Mouse (Mus musculus) subcutaneous adipose tissue, adult 2 months (tissue): Measurements from ENCODE around the gene Trpm6. TPM values are rescaled to one million over a fixed set of nuclear protein-coding genes. Genes with fewer than 3 reads are reported as not detected.

ENCODE experiments used
- polyA plus RNA-seq: library from polyadenylated mRNA; depleted of rRNA; stranded (reverse); fragments of >200 nt; gene quantifications from 2 replicates; pipeline ENCODE4 v1.2.3, GENCODE M21; 2012; ENCODE audit warnings: low replicate concordance; rRNA removed

Gene Trpm6
- 0.30 and 0.95 TPM in 2 replicates for polyA plus RNA-seq

DNA sequence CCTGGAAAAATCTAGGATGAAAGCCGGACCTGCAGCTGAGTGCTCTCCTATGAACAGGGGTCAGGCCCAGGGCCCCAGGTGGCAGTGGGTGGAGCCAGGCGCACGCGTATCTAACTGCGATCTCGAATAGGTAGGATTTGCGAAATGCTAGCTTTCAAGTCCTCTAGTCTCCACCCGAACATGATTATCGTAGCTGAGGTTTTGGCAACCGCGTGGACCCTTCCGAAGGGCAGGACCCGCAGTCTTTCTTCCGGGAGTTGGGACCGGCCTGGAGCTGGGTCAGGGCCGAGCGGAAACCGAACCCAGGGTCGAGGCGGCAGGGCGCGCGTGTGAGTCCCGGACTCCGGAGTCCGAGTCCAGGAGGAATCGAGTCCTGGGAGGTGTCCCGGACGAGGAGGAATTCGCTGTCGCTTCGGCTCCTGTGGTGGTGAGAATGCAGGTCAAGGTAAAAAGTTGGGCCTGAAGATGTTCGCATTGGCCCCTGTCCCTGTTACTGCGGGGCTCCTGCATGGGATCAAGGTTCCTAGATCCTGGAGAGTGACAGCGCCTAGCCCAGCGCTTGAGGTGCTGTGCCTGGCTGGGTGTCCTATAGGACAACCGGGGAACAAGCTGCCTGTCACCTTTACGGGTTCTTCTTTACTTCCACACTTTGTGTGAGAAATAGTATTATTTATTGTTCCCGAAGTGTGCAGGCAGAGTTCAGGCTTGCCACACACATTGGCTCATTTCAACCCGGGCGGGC lies at the start of gene Trpm6:
Trpm6 (plus strand) TSS at position 386 of the 742 bp plus-strand sequence.

DNA sequence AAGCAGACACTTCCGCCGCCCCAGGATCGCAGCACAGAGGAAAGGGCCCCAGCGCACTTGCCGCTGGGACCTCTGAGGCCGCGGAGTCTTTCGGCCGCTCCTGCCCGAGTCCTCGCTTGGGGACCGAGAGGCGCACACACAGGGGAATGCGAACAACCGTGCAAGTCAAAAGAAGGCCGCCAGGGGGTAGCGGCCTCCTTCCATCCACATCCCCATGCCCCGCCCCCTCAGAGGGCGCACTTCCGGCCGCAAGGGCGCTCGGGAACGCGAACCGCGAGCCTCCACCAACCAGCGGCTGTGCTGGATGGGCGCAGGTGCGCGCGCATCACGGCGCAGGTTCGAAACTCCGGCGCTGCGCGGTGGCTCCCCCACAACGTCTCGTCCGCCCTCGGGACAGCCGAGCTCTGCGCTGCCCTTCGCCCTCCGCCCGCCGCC lies 36.9 kb upstream of the Trpm6 start, which contains the start of gene D030056L22Rik:
D030056L22Rik (plus strand) TSS at position 328 of the 435 bp plus-strand sequence.

Other genes with a start within 250 kb of the Trpm6 start
- 65.5 and 68.3 TPM in 2 replicates for gene Ostf1, start 118.2 kb upstream of the Trpm6 start, polyA plus RNA-seq
- gene Nmrk1, start 118.0 kb upstream of the Trpm6 start, polyA plus RNA-seq, result 7.9 and 13.4 TPM in 2 replicates
- gene Carnmt1, start 79.2 kb upstream of the Trpm6 start, polyA plus RNA-seq, result 6.7 and 8.1 TPM in 2 replicates
- 4.1 and 12.6 TPM in 2 replicates for gene D030056L22Rik, start 36.8 kb upstream of the Trpm6 start, polyA plus RNA-seq